Mouse (Mus musculus) frontal cortex, adult (tissue): Measurements from ENCODE around the gene Ccl2.
A peak's percentile ranks its signal among the peaks of the same experiment; 100 is the strongest.

Experiments used
- ATAC-seq: cut with Nextera tagmentation; 2 replicates; pipeline ENCODE4 v1.9.2; 2017; ENCODE audit warnings: mild to moderate bottlenecking, moderate library complexity, mixed read lengths; ENCODE audit not compliant: low TSS enrichment

The Ccl2 gene

GRCm38 (mm10) chr11:82035356-82035755 is at the start of gene Ccl2:
TSS of gene Ccl2 (plus strand) at chr11:82035571.
- ATAC-seq = peak; percentile 92

DNA sequence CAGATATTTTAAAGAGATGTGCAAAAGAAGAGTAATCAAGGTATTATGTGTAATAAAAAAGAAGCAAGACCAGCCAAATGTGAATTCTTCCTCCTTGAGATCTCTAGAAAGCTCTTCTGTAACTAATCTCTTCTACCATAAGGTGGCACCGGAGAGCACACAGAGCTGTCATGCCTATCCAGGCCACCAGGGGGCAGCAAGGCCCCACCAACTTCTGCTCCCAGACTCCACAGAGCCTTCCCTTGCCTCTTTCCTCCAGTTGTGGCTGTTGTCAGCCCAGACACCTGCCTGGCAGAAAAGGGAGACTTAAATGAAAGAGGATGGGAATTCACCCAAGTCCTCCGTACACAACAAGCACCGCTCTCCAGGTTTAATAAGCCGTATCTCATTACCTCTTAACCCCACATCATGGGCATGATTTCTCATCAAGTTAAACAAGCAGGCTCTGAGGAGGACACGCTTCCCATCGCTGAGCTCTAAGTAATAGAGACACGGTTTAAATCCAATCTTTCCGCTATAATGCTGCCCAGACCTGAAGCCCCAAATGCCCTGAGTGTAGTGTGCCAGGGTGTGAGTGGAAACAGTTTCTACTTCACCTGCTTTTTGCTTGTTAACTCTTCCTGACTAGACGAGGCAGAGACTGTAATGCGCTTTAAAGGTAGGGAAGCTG is 39.1 kb upstream of the Ccl2 start:
- ATAC-seq = peak; percentile 81

- ATAC-seq = no peak
These were observed 38.3 kb upstream of the Ccl2 start for GRCm38 (mm10) chr11:81997085-81997484.

- no peak for ATAC-seq
These were observed 36.7 kb upstream of the Ccl2 start for GRCm38 (mm10) chr11:81998646-81999045.

- no peak for ATAC-seq
These were observed 35.9 kb upstream of the Ccl2 start for GRCm38 (mm10) chr11:81999469-81999868.

DNA sequence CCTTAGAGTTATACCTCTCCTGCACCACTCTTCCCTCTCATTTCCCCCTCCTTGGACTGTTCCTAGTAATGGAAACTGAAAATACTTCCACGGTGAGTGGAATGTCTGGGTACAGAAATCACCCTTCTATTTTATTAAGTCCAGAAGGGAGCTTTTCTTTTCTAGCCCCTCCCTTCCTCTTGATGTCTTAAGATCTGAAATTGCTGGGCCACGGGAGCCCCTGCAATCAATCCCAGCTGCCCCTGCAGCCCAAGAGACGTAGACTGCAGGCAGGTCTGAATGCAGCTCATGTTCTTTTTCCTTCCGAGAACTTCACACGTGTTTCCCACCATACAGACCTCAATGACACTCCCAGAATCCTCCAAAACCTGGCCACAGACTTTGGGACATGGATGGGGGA is 34.8 kb upstream of the Ccl2 start:
- no peak for ATAC-seq

DNA sequence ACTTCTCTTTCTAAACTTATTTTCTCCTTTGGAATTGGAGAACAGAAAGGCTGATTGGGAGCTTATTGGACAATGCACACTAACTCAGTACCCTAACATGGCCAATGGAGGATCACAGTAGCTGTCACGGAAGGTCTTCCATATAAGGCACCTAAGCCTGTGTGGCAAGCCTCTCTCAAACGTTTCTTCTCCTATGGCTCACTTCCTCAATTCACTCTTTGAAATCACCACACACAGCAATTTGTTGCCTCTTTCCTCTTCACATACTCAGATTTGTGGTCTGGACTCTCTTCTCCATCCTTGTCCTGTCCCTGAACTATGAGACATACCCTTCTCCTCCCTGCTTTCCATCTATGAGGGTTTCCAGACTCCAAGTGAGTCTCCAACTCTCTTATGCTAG is 30.6 kb upstream of the Ccl2 start:
- ATAC-seq = no peak

GRCm38 (mm10) chr11:82006796-82007423 is 28.5 kb upstream of the Ccl2 start:
- no peak for ATAC-seq

DNA sequence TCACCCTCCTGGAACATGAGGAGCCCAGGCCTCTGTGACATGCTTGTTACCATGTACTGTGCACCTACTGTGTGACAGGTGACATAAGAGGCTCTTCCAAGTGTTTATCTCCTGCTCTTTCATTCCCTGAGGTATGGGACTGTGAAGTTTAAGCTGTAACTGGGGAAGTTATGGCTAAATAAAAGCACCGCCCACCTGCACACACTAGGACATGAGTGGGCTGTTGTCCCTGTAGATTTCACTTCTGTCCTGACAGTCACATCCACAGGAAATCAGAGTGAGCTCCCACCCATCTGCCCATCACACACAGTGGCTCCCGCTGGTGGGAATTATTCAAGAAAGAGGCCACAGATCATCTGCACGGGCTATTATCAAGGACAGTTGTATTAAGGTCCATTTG is 25.3 kb upstream of the Ccl2 start:
- peak; percentile 81 for ATAC-seq

DNA sequence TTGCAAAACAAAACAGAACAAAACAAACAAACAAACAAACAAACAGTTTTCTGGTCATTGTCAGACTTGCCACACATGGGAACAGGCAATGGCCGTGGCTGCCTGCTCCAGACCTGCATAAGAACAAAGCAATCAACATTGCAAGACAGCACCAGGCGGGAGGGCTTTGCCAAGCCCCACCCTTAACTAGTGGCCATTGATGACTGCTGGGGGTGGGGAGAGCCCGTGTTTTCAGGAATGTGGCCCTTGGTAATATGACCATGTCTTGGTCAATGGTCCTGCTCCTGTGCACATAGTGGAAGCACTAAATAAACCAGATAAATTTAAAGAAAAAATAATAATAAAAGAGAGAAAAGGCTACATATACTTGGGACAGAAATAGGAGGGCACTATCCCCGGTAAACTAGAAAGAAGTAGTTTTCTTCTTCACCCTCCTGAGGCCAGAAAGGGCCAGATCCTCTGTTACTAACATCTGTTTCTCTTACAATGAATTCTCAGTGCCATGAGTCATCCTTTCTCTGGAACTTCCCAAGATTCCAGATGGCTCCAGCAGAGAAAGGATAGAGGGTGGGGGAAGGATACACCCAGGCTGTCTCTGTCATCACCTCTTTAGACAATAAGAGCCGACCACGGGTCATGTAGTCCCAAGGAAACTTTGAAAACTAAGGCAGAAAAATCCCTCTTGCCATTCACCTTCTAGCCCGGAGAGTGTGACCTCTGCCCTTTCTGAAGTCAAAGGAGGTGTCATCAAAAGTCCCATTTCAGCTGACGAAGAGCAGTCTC is 23.8 kb upstream of the Ccl2 start:
- ATAC-seq = peak; percentile 65; the same call in 1 of the 2 replicates

DNA sequence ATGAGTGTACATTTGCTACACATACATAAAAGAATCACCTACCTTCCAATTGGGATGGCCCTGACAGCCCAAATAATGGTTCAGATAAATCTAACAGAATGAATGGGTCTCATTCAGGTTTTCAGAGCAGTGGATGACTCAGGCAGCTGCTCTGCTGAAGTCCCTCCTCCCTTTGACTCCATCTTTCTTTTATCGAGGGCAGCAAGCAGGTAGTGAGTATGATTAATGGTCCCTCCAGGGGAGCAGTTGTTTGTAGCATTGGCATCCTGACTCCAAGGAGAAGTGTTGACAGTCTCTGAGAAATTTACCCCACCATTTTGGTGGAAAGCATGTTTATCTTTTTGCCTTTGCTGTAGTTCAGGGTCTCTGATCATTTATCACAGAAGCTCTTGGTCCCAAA is 21.6 kb upstream of the Ccl2 start:
- no peak for ATAC-seq

DNA sequence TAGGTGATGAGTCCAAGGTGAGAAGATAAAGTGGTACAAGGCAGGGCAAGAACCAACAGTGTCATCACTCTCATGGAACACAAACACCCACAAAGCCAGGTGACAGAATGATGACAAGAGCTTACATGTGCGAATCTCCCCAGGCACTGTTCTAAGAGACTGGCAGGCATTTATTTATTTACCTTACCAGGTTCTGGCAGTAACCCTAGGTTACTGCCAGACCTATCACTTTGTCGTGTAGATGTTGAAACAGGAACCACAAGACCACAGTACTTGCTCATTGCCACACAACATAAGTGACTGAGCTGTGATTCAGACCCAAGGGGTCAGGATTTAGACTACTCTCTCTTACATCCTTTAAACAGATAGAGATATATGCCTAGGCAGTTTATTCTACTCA is 20.3 kb upstream of the Ccl2 start:
- no peak for ATAC-seq

DNA sequence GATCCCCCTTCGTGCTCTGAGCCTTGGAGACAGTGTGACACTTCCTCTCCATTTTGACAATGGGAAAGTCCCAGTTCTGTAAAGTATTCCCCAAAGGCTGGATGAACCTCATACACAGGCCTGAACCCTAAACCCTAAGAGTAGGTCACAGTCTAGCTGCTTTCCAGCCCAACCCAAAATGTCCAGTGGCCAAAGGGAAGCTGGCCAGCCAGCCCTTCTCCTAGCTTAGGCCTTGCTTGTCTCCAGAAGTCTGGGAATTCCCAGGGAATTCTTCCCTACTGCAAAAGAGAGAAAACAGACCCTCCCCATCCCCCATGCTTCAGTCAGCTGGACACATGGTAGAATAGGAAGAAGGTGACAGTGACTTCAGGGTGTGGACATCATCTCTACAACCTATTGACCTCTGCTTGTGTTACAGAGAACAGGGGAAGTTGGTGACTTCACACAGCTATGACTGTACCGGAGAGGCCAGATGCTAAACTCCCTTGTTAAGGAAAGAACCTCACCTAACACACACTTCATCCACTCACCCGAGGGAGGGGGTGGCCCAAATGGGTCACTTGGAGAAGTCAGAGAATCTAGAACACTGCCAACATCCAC is 19.1 kb upstream of the Ccl2 start:
- no peak for ATAC-seq

GRCm38 (mm10) chr11:82019389-82019788 is 16.0 kb upstream of the Ccl2 start:
- ATAC-seq = no peak

GRCm38 (mm10) chr11:82019793-82020192 is 15.6 kb upstream of the Ccl2 start:
- no peak for ATAC-seq

- ATAC-seq = no peak
These were observed 14.0 kb upstream of the Ccl2 start for GRCm38 (mm10) chr11:82021406-82021805.

DNA sequence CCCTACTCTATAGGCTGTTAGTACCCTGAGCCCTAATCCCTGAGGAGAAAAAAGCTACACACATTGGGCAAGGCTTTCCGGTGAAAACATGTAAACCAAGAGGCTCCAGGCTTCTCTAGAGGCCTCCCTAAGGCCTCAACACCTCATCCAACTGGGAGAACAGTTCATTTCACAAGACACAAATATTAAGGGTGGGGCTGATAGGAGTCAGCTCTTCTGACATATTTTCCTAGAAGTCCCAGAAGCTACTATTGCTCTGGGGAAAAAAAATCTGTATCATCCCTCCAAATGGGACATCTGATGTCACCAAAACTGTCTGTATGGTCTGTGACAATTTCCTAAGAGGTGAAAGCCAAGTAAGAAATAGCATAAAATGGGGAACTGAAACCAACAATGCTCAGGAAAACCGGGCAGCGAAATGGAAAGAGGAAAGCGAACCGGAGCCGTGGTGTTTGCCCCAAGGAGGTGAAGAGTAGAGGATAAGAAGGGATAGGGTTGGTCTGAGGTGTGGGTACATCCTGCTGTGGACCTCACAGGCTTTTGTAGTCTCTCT is 12.8 kb upstream of the Ccl2 start:
- no peak for ATAC-seq

GRCm38 (mm10) chr11:82023769-82024168 is 11.6 kb upstream of the Ccl2 start:
- no peak for ATAC-seq

GRCm38 (mm10) chr11:82030171-82030570 is 5.2 kb upstream of the Ccl2 start:
- no peak for ATAC-seq

DNA sequence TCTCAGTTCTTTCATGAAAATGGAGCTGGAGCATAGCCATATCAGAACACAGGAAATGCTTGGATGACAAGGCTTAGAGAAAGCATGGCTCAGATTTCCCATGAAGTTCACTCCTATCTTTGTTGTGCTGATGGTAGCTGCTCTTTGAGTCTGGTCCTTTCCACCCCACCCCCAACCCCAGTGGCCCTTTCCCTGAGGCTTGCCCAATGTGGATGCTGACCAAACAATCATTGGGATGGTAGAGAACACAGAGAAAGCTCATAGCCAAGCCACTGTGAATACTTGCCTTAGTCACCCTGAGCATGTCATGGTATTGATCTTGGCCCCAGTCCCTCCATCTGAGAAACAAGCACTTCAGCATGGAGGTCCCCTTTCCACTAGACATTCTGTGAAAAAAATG is 3.2 kb upstream of the Ccl2 start:
- no peak for ATAC-seq

- ATAC-seq = no peak
These were observed 2.6 kb upstream of the Ccl2 start for GRCm38 (mm10) chr11:82032678-82033344.

DNA sequence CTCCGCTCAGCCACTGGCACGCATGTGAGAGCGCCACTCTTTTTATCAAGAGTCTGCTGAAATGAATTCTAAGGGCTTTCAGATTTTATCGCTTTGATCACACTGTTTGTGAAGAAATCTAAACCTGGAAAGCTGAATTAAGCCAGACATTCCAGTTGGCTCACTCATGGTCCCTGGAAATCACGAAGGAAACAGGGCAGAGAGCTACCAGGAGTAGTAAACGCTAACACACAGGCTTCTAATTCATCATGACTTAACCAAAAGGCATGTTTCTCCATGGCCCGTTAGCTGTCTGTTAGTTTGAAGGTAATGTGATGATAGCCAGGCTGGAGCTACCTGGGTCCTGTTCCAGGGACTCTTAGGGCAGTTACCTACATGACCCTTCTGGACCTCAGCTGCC is 925 bp upstream of the Ccl2 start:
- no peak for ATAC-seq
